Mouse (Mus musculus) forebrain, embryonic 12.5 days (tissue): ENCODE results near the gene Ccdc7a. TPM values are rescaled to one million over a fixed set of nuclear protein-coding genes. Genes with fewer than 3 reads are reported as not detected.

Source experiments
- ATAC-seq: fragments of 200-750 bp; cut with Nextera tagmentation; 2 replicates; pipeline ENCODE4 v1.8.0; 2017; ENCODE audit warnings: moderate TSS enrichment; ENCODE audit not compliant: low FRiP score
- H3K27ac ChIP-seq: fragments of 300-500 bp; sonication (generic); 2 replicates; pipeline ENCODE4 v1.5.1; 2016; ENCODE audit warnings: mild to moderate bottlenecking
- H3K27me3 ChIP-seq: fragments of 300-500 bp; sonication (generic); 2 replicates; pipeline ENCODE4 v1.6.1; 2016; ENCODE audit warnings: mild to moderate bottlenecking
- H3K36me3 ChIP-seq: fragments of 300-500 bp; sonication (generic); replicated peaks from 2 replicates; pipeline ENCODE4 v1.6.1; 2016; ENCODE audit warnings: mild to moderate bottlenecking
- H3K4me1 ChIP-seq: fragments of 300-500 bp; sonication (generic); 2 replicates; pipeline ENCODE4 v1.6.1; 2016
- H3K4me2 ChIP-seq: fragments of 300-500 bp; sonication (generic); 2 replicates; pipeline ENCODE4 v1.6.1; 2016; ENCODE audit warnings: mild to moderate bottlenecking, moderate library complexity
- H3K4me3 ChIP-seq: fragments of 300-500 bp; sonication (generic); replicated peaks from 2 replicates; pipeline ENCODE4 v1.5.1; 2016; ENCODE audit warnings: mild to moderate bottlenecking
- H3K9ac ChIP-seq: fragments of 300-500 bp; sonication (generic); 2 replicates; pipeline ENCODE4 v1.6.1; 2016; ENCODE audit warnings: mild to moderate bottlenecking
- H3K9me3 ChIP-seq: fragments of 300-500 bp; sonication (generic); 2 replicates; pipeline ENCODE4 v1.6.1; 2016
- WGBS: fragments of 180-500 bp; shearing (Covaris S2); methylation state at CpG from one replicate; pipeline ENCODE4 v1.1.7; 2016; 5-methylcytosine and 5-hydroxymethylcytosine counted together
- polyA plus RNA-seq: library from polyadenylated mRNA; unstranded; fragments of >200 nt; fragmentation: Nextera tagmentation; extraction: Ambion mirVana; gene quantifications from 2 replicates; pipeline ENCODE4 v1.2.1, GENCODE M21; 2016

Ccdc7a gene
- polyA plus RNA-seq, 1 experiment from 2014 or later, result not detected

- no peaks in the 10 kb centered on the region for H3K27me3 ChIP-seq
- H3K4me2 ChIP-seq, result no peak overlapping the region
- ATAC-seq, result no peak
- no peak overlapping the region for H3K27ac ChIP-seq
- 95% methylated on average over 1 of the region's 1 CpGs for WGBS
- H3K4me3 ChIP-seq, result no peak overlapping the region
- no peak overlapping the region for H3K9ac ChIP-seq
- no peaks in the 10 kb centered on the region; the same call in 1 of the 2 replicates for H3K4me1 ChIP-seq
- H3K36me3 ChIP-seq, result peaks cover 52% of the 10 kb centered on the region
- H3K9me3 ChIP-seq, result no peaks in the 10 kb centered on the region
These were observed 338.1 kb downstream of the Ccdc7a start for GRCm38 (mm10) chr8:128727213-128727612.

- no peaks in the 10 kb centered on the region for H3K27me3 ChIP-seq
- H3K36me3 ChIP-seq, result peaks cover 45% of the 10 kb centered on the region
- no peaks in the 10 kb centered on the region for H3K4me1 ChIP-seq
- H3K4me2 ChIP-seq, result no peak overlapping the region
- 83% methylated on average over 1 of the region's 1 CpGs for WGBS
- H3K9me3 ChIP-seq, result no peaks in the 10 kb centered on the region
- ATAC-seq, result peak; percentile 49; the same call in 1 of the 2 replicates
- H3K27ac ChIP-seq, result no peak overlapping the region
- no peak overlapping the region for H3K4me3 ChIP-seq
- no peak overlapping the region for H3K9ac ChIP-seq
These were observed 340.5 kb downstream of the Ccdc7a start for GRCm38 (mm10) chr8:128724819-128725218.

- no peak overlapping the region for H3K4me2 ChIP-seq
- no peak for ATAC-seq
- H3K27me3 ChIP-seq, result no peaks in the 10 kb centered on the region
These were observed 349.1 kb downstream of the Ccdc7a start for GRCm38 (mm10) chr8:128716184-128716583.

DNA sequence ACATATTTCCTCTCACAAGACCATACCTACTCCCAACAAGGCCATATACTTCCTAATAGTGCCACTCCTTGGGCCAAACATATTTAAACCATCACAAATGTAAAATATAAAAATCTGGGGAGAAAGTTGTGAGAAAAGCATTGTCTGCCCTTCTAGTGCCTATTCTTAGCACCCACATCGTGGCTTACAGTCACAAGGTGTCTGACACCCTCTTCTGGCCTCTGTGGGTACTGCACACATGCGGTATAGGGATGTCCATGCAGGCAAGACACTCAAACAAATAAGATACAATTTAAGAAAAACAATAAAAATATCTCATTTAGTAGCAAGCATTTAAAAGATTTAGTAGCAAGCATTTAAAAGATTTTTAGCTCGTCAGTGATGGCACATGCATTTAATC is 356.1 kb downstream of the Ccdc7a start:
- H3K4me2 ChIP-seq, result no peak overlapping the region
- ATAC-seq, result 0 out of 2 replicates have a peak, but pooled peaks have one; percentile 53
- H3K9me3 ChIP-seq, result no peaks in the 10 kb centered on the region
- H3K4me1 ChIP-seq, result no peaks in the 10 kb centered on the region; the same call in 1 of the 2 replicates
- H3K36me3 ChIP-seq, result peaks cover 51% of the 10 kb centered on the region
- H3K27ac ChIP-seq, result no peak overlapping the region
- no peak overlapping the region for H3K4me3 ChIP-seq
- WGBS, result 50% methylated on average over 3 of the region's 3 CpGs
- no peak overlapping the region for H3K9ac ChIP-seq
- H3K27me3 ChIP-seq, result no peaks in the 10 kb centered on the region

More at GRCm38 (mm10) chr8:128716184-128716583, 349.1 kb downstream of the Ccdc7a start:
- no peak overlapping the region for H3K9ac ChIP-seq
- H3K4me1 ChIP-seq, result no peaks in the 10 kb centered on the region
- H3K9me3 ChIP-seq, result no peaks in the 10 kb centered on the region
- no peak overlapping the region for H3K4me3 ChIP-seq
- peaks cover 71% of the 10 kb centered on the region for H3K36me3 ChIP-seq
- no peak overlapping the region for H3K27ac ChIP-seq

DNA sequence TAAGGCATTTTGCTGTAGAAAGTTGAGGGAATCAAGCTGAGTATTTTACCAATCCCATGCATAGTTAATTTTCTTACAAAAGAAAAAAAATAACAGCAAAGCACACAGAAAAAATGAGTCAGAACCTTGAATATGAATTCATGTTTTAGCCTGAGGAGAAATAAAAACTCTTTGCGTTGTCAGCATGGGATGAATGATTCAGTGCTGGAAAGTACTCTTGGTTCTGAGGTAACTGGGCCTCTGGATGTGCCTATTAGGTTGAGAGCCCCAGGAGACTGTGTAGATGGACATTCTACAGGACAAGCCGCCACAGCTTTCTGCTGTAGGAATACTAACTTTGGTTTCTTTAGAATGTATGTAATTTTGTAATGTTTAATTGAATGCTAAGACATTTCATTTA is 360.5 kb downstream of the Ccdc7a start:
- H3K36me3 ChIP-seq, result peaks cover 20% of the 10 kb centered on the region
- no peak overlapping the region for H3K4me3 ChIP-seq
- H3K9me3 ChIP-seq, result no peaks in the 10 kb centered on the region
- no peak for ATAC-seq
- no peaks in the 10 kb centered on the region; the same call in 1 of the 2 replicates for H3K4me1 ChIP-seq
- H3K4me2 ChIP-seq, result no peak overlapping the region
- no peak overlapping the region for H3K9ac ChIP-seq
- H3K27me3 ChIP-seq, result no peaks in the 10 kb centered on the region
- no peak overlapping the region for H3K27ac ChIP-seq
- 93% methylated on average over 2 of the region's 2 CpGs for WGBS

GRCm38 (mm10) chr8:128704376-128704775 is 360.9 kb downstream of the Ccdc7a start:
- WGBS, result 90% methylated on average over 1 of the region's 1 CpGs
- no peak for ATAC-seq
- no peak overlapping the region for H3K9ac ChIP-seq

DNA sequence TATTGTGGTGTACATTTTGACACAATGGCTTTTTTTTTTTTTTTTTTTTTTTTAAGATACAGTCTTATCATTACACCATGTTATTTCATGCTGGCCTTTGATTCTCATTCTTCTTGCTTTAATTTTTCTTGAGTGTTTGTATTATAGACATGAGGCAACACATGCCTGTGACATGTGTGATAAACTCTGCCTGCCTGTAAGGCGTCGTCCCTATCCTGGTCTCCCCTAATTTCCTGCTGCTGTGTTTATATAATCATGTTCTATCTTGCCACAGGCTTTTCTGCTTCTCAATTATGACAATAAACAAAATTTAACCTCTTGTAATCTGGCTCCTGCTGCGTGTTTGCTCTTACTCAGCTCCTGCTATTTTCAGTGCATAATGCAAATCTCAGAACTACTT is 367.4 kb downstream of the Ccdc7a start:
- H3K9ac ChIP-seq, result no peak overlapping the region
- H3K36me3 ChIP-seq, result no peaks in the 10 kb centered on the region
- H3K9me3 ChIP-seq, result no peaks in the 10 kb centered on the region
- H3K4me2 ChIP-seq, result no peak overlapping the region
- H3K4me3 ChIP-seq, result no peak overlapping the region
- no peak for ATAC-seq
- peaks cover 3% of the 10 kb centered on the region; the same call in 1 of the 2 replicates for H3K4me1 ChIP-seq
- H3K27ac ChIP-seq, result no peak overlapping the region
- WGBS, result 83% methylated on average over 3 of the region's 3 CpGs
- no peaks in the 10 kb centered on the region for H3K27me3 ChIP-seq

More at GRCm38 (mm10) chr8:128704376-128704775, 360.9 kb downstream of the Ccdc7a start:
- Histone ChIP-seq H3K4me2 (no peak overlapping the region), H3K4me1 (no peaks in the 10 kb centered on the region; the same call in 1 of the 2 replicates), H3K9me3 (no peaks in the 10 kb centered on the region), H3K4me3 (no peak overlapping the region), H3K27ac (no peak overlapping the region), H3K27me3 (no peaks in the 10 kb centered on the region), H3K36me3 (peaks cover 19% of the 10 kb centered on the region)

DNA sequence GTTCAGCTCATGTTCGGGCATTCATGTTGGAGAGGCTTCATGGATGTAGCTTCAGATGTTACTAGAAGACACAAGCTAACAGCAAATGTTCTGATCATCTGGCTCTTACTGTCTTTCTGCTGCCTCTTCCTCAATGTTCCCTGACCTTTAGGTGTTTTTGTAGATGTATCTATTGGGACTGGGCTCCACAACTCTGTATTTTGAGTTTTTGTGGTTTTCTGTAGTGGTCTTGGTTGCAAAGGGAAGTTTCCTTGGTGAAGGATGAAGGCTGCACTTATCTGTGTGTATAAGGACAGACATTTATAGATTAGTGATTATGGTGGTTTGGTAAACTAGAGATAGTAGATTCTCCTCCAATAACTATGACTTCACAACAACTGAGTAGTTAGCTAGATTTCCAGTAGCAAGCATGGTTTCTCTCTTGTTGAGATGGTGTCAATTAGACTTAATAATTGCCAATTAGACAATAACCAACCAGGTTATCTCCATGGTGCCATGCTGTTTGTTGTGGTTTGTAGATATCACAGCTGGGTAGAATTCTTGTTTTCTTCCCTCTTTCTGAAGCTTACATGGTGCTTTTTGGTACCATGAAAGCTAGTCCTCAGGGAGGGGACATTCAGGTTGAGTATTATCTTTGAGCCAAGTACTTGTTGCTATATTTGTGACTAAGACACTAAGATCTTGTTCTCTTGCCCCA is 368.5 kb downstream of the Ccdc7a start:
- ATAC-seq, result no peak
- H3K4me1 ChIP-seq, result peaks cover 3% of the 10 kb centered on the region; the same call in 1 of the 2 replicates
- H3K27ac ChIP-seq, result no peak overlapping the region
- H3K9ac ChIP-seq, result no peak overlapping the region
- WGBS, result 96% methylated on average over 1 of the region's 1 CpGs
- no peak overlapping the region for H3K4me2 ChIP-seq
- H3K4me3 ChIP-seq, result no peak overlapping the region
- no peaks in the 10 kb centered on the region for H3K36me3 ChIP-seq
- H3K9me3 ChIP-seq, result no peaks in the 10 kb centered on the region
- no peaks in the 10 kb centered on the region for H3K27me3 ChIP-seq

DNA sequence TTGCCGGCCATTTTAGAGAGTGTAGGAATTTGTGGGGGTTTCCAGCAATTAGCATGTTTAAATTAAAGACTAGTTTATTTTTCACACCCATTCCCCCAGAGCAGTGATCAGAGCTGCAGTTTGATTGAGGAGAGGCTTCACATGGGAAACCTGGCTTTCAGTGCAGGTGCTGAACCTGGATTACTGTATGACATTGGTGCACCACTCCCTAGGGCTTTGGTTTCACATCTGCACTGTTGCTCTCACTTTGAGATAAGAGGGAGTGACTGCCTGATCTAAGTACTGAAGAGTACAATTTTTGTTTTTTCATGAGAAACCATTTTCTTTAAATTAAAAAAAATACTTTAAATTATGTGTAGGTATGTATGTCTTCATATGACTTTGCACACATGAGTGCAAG is 375.3 kb downstream of the Ccdc7a start:
- ATAC-seq, result no peak
- no peak overlapping the region for H3K4me2 ChIP-seq
- 88% methylated on average over 1 of the region's 1 CpGs for WGBS
- no peaks in the 10 kb centered on the region for H3K36me3 ChIP-seq
- H3K9ac ChIP-seq, result no peak overlapping the region
- H3K27ac ChIP-seq, result no peak overlapping the region
- no peaks in the 10 kb centered on the region for H3K27me3 ChIP-seq
- no peak overlapping the region for H3K4me3 ChIP-seq
- H3K4me1 ChIP-seq, result peaks cover 29% of the 10 kb centered on the region
- H3K9me3 ChIP-seq, result no peaks in the 10 kb centered on the region

DNA sequence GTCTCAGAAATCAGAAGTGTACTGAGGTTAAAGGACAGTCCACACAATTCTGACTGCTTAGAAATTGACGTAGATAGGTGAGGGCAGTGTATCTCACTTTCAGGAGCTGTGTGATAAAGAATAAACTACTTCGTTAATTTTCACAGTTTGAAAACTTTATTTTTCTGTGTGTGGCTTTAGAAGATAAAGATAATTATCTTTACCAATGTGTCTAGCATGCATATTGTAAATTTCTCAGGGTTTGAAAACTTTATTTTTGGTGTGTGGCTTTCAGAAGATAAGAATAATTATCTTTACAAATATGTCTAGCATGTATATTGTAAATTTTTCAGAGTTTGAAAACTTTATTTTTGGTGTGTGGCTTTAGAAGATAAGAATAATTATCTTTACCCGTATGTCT is 376.6 kb downstream of the Ccdc7a start:
- 89% methylated on average over 3 of the region's 3 CpGs for WGBS

GRCm38 (mm10) chr8:128686429-128686990 is 378.8 kb downstream of the Ccdc7a start:
- H3K27ac ChIP-seq, result peak overlapping the region; percentile 99
- H3K36me3 ChIP-seq, result no peaks in the 10 kb centered on the region
- no peaks in the 10 kb centered on the region for H3K27me3 ChIP-seq
- H3K4me3 ChIP-seq, result peak overlapping the region; percentile 88
- peaks cover 26% of the 10 kb centered on the region for H3K4me1 ChIP-seq
- H3K9me3 ChIP-seq, result no peaks in the 10 kb centered on the region
- peak overlapping the region; percentile 68 for H3K4me2 ChIP-seq
- 0% methylated on average over 2 of the region's 2 CpGs for WGBS
- ATAC-seq, result 0 out of 2 replicates have a peak, but pooled peaks have one; percentile 6
- H3K9ac ChIP-seq, result peak overlapping the region; percentile 98

More for the DNA sequence above, 376.6 kb downstream of the Ccdc7a start:
- Histone ChIP-seq H3K9ac (no peak overlapping the region), H3K27ac (no peak overlapping the region), H3K9me3 (no peaks in the 10 kb centered on the region), H3K4me1 (peaks cover 26% of the 10 kb centered on the region), H3K4me2 (no peak overlapping the region), H3K27me3 (no peaks in the 10 kb centered on the region), H3K4me3 (no peak overlapping the region), H3K36me3 (no peaks in the 10 kb centered on the region)
- no peak for ATAC-seq

DNA sequence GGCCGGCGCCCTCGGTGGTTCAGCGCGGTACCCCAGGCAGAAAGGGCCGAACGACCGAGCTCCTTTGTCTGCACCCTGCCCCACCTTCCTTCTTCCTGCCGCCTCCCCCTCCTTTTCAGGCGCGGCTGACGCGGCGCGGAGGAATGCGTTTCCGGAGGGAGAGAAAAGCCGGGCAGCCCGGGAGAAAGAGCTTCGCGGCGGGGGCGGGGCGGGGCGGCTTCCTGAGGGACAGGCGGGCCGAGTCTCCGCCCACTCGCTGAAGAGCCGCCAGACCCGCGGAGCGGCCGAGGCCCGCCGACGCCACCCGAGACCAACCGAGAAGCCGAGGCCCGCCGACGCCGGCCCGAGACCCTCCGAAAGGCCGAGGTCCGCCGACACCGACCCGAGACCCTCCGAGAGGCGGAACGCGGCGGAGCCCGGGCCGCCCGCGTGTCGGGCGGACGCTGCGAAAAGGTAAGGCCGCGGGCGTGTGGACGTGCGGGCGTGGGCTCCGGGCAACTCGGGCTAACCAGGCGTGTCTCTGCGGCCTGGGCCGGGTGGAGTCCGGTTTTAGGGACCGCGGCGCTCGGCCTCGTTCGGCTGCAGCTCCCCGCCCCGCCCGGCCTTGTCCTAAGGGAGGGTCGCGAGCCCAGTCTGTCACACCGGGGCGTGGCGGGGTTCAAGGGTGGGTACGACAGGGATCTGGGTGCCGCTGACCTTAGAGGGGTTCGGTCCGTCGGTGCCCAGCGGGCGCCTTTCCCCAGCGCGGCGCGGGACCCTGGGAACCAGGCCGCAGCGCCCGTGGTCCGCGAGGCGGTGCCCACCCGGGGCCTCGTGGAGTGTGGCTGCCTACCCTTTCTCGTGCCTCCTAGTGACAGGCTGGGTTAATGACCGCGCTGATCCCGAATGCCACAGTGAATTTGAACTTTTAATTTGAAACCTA is 379.5 kb downstream of the Ccdc7a start, which contains the start of gene Itgb1:
Gene Itgb1 (plus strand): TSS at position 148 of the 922 bp plus-strand sequence.
- peak within 1 kb of the TSS; percentile 99 for H3K27ac ChIP-seq
- H3K4me2 ChIP-seq, result peak within 1 kb of the TSS; percentile 68
- peak within 1 kb of the TSS; percentile 88 for H3K4me3 ChIP-seq
- H3K4me1 ChIP-seq, result peaks cover 25% of the 10 kb centered on the region
- H3K9ac ChIP-seq, result peak within 1 kb of the TSS; percentile 98
- under 1% methylated on average over 107 of the region's 113 CpGs for WGBS
- H3K27me3 ChIP-seq, result no peaks in the 10 kb centered on the region
- peak; percentile 95 for ATAC-seq
- H3K36me3 ChIP-seq, result no peaks in the 10 kb centered on the region
- H3K9me3 ChIP-seq, result no peaks in the 10 kb centered on the region
